ENCODE assay signal across 16 mouse cellular contexts in the genomic region with DNA sequence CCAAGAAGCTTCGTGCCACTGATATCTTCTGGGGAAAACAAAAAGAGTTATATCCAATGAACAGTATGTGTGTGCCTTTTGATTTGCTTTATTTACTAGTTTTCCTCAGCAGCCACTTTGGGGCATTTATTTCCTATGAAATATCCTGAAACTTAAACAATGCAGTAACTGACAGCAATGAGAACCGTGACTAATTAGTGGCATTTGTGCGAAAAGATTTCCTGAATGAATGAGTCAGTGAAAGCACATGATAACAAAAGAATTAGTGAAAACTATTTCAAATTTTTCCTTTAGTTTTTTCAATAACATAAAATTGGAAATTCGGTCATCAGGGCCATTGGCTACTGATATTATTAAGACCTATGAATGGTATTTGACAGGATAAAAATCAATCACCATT.
"Had no signal": no experiment of that assay in that cellular context is flagged by ENCODE, and none has a peak within 500 bp of the region (broad histone marks: within the 10 kb centered on the region; RNA-seq: fewer than 3 reads in every experiment).

No protein-coding gene starts in this region.

- H3K4me3 ChIP-seq: neural tube, embryonic 13.5 days; neural tube, embryonic 15.5 days; stomach, embryonic 15.5 days had no signal

- H3K9me3 ChIP-seq: neural tube, embryonic 13.5 days; neural tube, embryonic 15.5 days; stomach, embryonic 15.5 days had no signal

- H3K27me3 ChIP-seq: neural tube, embryonic 13.5 days; neural tube, embryonic 15.5 days; stomach, embryonic 15.5 days had no signal

- H3K27ac ChIP-seq: neural tube, embryonic 13.5 days; neural tube, embryonic 15.5 days; stomach, embryonic 15.5 days; stomach, postnatal 0 days had no signal

- H3K4me1 ChIP-seq: neural tube, embryonic 13.5 days; neural tube, embryonic 15.5 days; stomach, embryonic 15.5 days had no signal

- H3K9ac ChIP-seq: neural tube, embryonic 13.5 days; neural tube, embryonic 15.5 days; stomach, embryonic 15.5 days had no signal

- H3K36me3 ChIP-seq: neural tube, embryonic 13.5 days; neural tube, embryonic 15.5 days; stomach, embryonic 15.5 days had no signal

- DNase-seq: retina, postnatal 1 day; right cerebral cortex, adult 18-20 months; right cerebral cortex, postnatal 14 days; right cerebral cortex, postnatal 25 days; right cerebral cortex, postnatal 4 days; spleen, adult 18-20 months; thymus, adult 18-20 months; thymus, adult 2 months; thymus, postnatal 14 days; thymus, postnatal 25 days; thymus, postnatal 36 days; thymus, postnatal 4 days had no signal

- H3K4me2 ChIP-seq: neural tube, embryonic 13.5 days; neural tube, embryonic 15.5 days; stomach, embryonic 15.5 days had no signal
